Mouse (Mus musculus): Measurements from ENCODE around the gene Pga5.

Gene Pga5

GRCm38 (mm10) chr19:10677915-10678771 lies at the start of gene Pga5:
Gene Pga5 (minus strand): TSS chr19:10678071.
- DNase-seq (ENCODE audit: low spot score) = peak; percentile 83

GRCm38 (mm10) chr19:10724629-10725363 lies 46.9 kb upstream of the Pga5 start:
- no peak for DNase-seq (ENCODE audit: low spot score)

- DNase-seq (ENCODE audit: low spot score) = no peak
Observed at GRCm38 (mm10) chr19:10723649-10724048, 45.8 kb upstream of the Pga5 start.

- no peak for DNase-seq (ENCODE audit: low spot score)
Observed at GRCm38 (mm10) chr19:10723084-10723483, 45.2 kb upstream of the Pga5 start.

- no peak for DNase-seq (ENCODE audit: low spot score)
Observed at GRCm38 (mm10) chr19:10721064-10721463, 43.2 kb upstream of the Pga5 start.

- DNase-seq (ENCODE audit: low spot score) = no peak
Observed at GRCm38 (mm10) chr19:10720524-10720923, 42.7 kb upstream of the Pga5 start.

- no peak for DNase-seq (ENCODE audit: low spot score)
Observed at GRCm38 (mm10) chr19:10719751-10720150, 41.9 kb upstream of the Pga5 start.

- peak; percentile 31 for DNase-seq (ENCODE audit: low spot score)
Observed at GRCm38 (mm10) chr19:10718251-10718775, 40.4 kb upstream of the Pga5 start.

- DNase-seq (ENCODE audit: low spot score) = no peak
Observed at GRCm38 (mm10) chr19:10715476-10715875, 37.6 kb upstream of the Pga5 start.

- peak; percentile 57 for DNase-seq (ENCODE audit: low spot score)
Observed at GRCm38 (mm10) chr19:10714682-10715475, 37.0 kb upstream of the Pga5 start.

GRCm38 (mm10) chr19:10714168-10714567 lies 36.3 kb upstream of the Pga5 start:
- no peak for DNase-seq (ENCODE audit: low spot score)

- DNase-seq (ENCODE audit: low spot score) = no peak
Observed at GRCm38 (mm10) chr19:10713551-10713950, 35.7 kb upstream of the Pga5 start.

- DNase-seq (ENCODE audit: low spot score) = no peak
Observed at GRCm38 (mm10) chr19:10712646-10713045, 34.8 kb upstream of the Pga5 start.

- no peak for DNase-seq (ENCODE audit: low spot score)
Observed at GRCm38 (mm10) chr19:10712194-10712593, 34.3 kb upstream of the Pga5 start.

- no peak for DNase-seq (ENCODE audit: low spot score)
Observed at GRCm38 (mm10) chr19:10710751-10711150, 32.9 kb upstream of the Pga5 start.

GRCm38 (mm10) chr19:10710088-10710511 lies 32.2 kb upstream of the Pga5 start:
- DNase-seq (ENCODE audit: low spot score) = peak; percentile 71

- peak; percentile 96 for DNase-seq (ENCODE audit: low spot score)
Observed at GRCm38 (mm10) chr19:10709360-10710087, 31.7 kb upstream of the Pga5 start.

GRCm38 (mm10) chr19:10708900-10709299 lies 31.0 kb upstream of the Pga5 start:
- no peak for DNase-seq (ENCODE audit: low spot score)

GRCm38 (mm10) chr19:10707881-10708280 lies 30.0 kb upstream of the Pga5 start:
- no peak for DNase-seq (ENCODE audit: low spot score)

- no peak for DNase-seq (ENCODE audit: low spot score)
Observed at GRCm38 (mm10) chr19:10707087-10707875, 29.4 kb upstream of the Pga5 start.

GRCm38 (mm10) chr19:10703470-10703869 lies 25.6 kb upstream of the Pga5 start:
- DNase-seq (ENCODE audit: low spot score) = no peak
